Mouse (Mus musculus) heart, postnatal 0 days (tissue): ENCODE measurements around the gene Nrgn. TPM values are rescaled to one million over a fixed set of nuclear protein-coding genes. Genes with fewer than 3 reads are reported as not detected.

Experiments
- ATAC-seq: fragments of 200-750 bp; cut with Nextera tagmentation; 2 replicates; pipeline ENCODE4 v1.8.0; 2017; ENCODE audit warnings: low read depth, moderate number of reproducible peaks, moderate library complexity; ENCODE audit not compliant: insufficient read depth
- DNase-seq: peaks from one replicate; pipeline ENCODE4 v3.0.0-alpha.2; 2016; ENCODE audit warnings: low spot score
- H3K27ac ChIP-seq: fragments of 300-500 bp; sonication (generic); 2 replicates; pipeline ENCODE4 v1.5.1; 2014; ENCODE audit warnings: low read depth, mild to moderate bottlenecking
- H3K27me3 ChIP-seq: fragments of 300-500 bp; sonication (generic); 2 replicates; pipeline ENCODE4 v1.6.1; 2014; ENCODE audit warnings: low read length, mixed read lengths; ENCODE audit not compliant: control insufficient read depth, insufficient read depth
- H3K36me3 ChIP-seq: fragments of 300-500 bp; sonication (generic); replicated peaks from 2 replicates; pipeline ENCODE4 v1.6.1; 2014; ENCODE audit warnings: low read length, mixed read lengths; ENCODE audit not compliant: control insufficient read depth, insufficient read depth
- H3K4me1 ChIP-seq: fragments of 300-500 bp; sonication (generic); 2 replicates; pipeline ENCODE4 v1.6.1; 2014; ENCODE audit warnings: antibody characterized with exemption; ENCODE audit not compliant: control insufficient read depth, insufficient read depth
- H3K4me2 ChIP-seq: fragments of 300-500 bp; sonication (generic); 2 replicates; pipeline ENCODE4 v1.6.1; 2014; ENCODE audit warnings: low read depth, mild to moderate bottlenecking, low read length, moderate library complexity
- H3K4me3 ChIP-seq: fragments of 300-500 bp; sonication (generic); 2 replicates; pipeline ENCODE4 v1.5.1; 2014; ENCODE audit warnings: low read depth, low read length
- H3K9ac ChIP-seq: fragments of 300-500 bp; sonication (generic); replicated peaks from 2 replicates; pipeline ENCODE4 v1.6.1; 2014; ENCODE audit warnings: low read depth, low read length, mixed read lengths
- H3K9me3 ChIP-seq: fragments of 300-500 bp; sonication (generic); replicated peaks from 2 replicates; pipeline ENCODE4 v1.6.1; 2016; ENCODE audit warnings: low read length; ENCODE audit not compliant: control insufficient read depth
- CTCF ChIP-seq: IDR thresholded peaks from 2 replicates; pipeline ENCODE4 v1.5.1; 2016; ENCODE audit warnings: antibody characterized with exemption, control low read depth, low read depth
- EP300 ChIP-seq: IDR thresholded peaks from 2 replicates; pipeline ENCODE4 v1.6.1; 2016; ENCODE audit warnings: antibody characterized with exemption, low read depth
- WGBS: fragments of 180-500 bp; shearing (Covaris S2); extraction: QIAGEN DNeasy Blood & Tissue Kit; methylation state at CpG from one replicate; pipeline ENCODE4 v1.1.7; 2014; 5-methylcytosine and 5-hydroxymethylcytosine counted together
- polyA plus RNA-seq: library from polyadenylated mRNA; unstranded; fragments of >200 nt; fragmentation: Nextera tagmentation; extraction: Ambion mirVana; gene quantifications from 2 replicates; pipeline ENCODE4 v1.2.1, GENCODE M21; 2015
- total RNA-seq: library from RNA; depleted of rRNA; stranded (reverse); fragments of >200 nt; gene quantifications from 2 replicates; pipeline ENCODE4 v1.2.3, GENCODE M21; 2014; ENCODE audit warnings: low replicate concordance; rRNA removed

Nrgn gene
- total and polyA plus RNA-seq, 2 experiments from 2014 or later: 2.0 TPM; not detected in 1

- TF ChIP-seq CTCF (no peak), EP300 (no peak)
- H3K36me3 ChIP-seq: no peaks in the 10 kb centered on the region
- no peak for ATAC-seq
- 90% methylated on average over 1 of the region's 1 CpGs for WGBS
- no peak overlapping the region for H3K27ac ChIP-seq
- no peak overlapping the region for H3K4me3 ChIP-seq
- H3K4me1 ChIP-seq: no peaks in the 10 kb centered on the region
- no peaks in the 10 kb centered on the region for H3K9me3 ChIP-seq
- no peak for DNase-seq
- H3K27me3 ChIP-seq: no peaks in the 10 kb centered on the region
- H3K4me2 ChIP-seq: no peak overlapping the region
- no peak overlapping the region for H3K9ac ChIP-seq
Measured at GRCm38 (mm10) chr9:37506023-37506422, 46.7 kb downstream of the Nrgn start.

- H3K4me3 ChIP-seq: no peak overlapping the region
- TF ChIP-seq EP300 (no peak), CTCF (no peak)
- H3K4me2 ChIP-seq: no peak overlapping the region
- H3K27me3 ChIP-seq: no peaks in the 10 kb centered on the region
- no peaks in the 10 kb centered on the region for H3K36me3 ChIP-seq
- no peak for DNase-seq
- H3K9me3 ChIP-seq: no peaks in the 10 kb centered on the region
- no peak for ATAC-seq
- no peaks in the 10 kb centered on the region for H3K4me1 ChIP-seq
- H3K9ac ChIP-seq: no peak overlapping the region
- no peak overlapping the region for H3K27ac ChIP-seq
Measured at GRCm38 (mm10) chr9:37504348-37504747, 48.4 kb downstream of the Nrgn start.

- H3K4me1 ChIP-seq: no peaks in the 10 kb centered on the region
- TF ChIP-seq EP300: no peak
- no peak for TF ChIP-seq CTCF
- H3K9ac ChIP-seq: no peak overlapping the region
- H3K4me3 ChIP-seq: no peak overlapping the region
- H3K4me2 ChIP-seq: no peak overlapping the region
- no peak for ATAC-seq
- 94% methylated on average over 1 of the region's 1 CpGs for WGBS
- no peaks in the 10 kb centered on the region for H3K9me3 ChIP-seq
- H3K36me3 ChIP-seq: 0 out of 2 replicates have a peak, but pooled peaks cover 1% of the 10 kb centered on the region
- no peaks in the 10 kb centered on the region for H3K27me3 ChIP-seq
- no peak overlapping the region for H3K27ac ChIP-seq
- no peak for DNase-seq
Measured at GRCm38 (mm10) chr9:37501170-37501569, 51.5 kb downstream of the Nrgn start.

- Histone ChIP-seq H3K27ac (no peak overlapping the region), H3K4me1 (no peaks in the 10 kb centered on the region), H3K36me3 (0 out of 2 replicates have a peak, but pooled peaks cover 7% of the 10 kb centered on the region), H3K4me3 (no peak overlapping the region), H3K9ac (no peak overlapping the region), H3K9me3 (no peaks in the 10 kb centered on the region), H3K4me2 (no peak overlapping the region), H3K27me3 (no peaks in the 10 kb centered on the region)
- ATAC-seq (no peak), DNase-seq (no peak)
- TF ChIP-seq EP300: no peak
- TF ChIP-seq CTCF: no peak
- 70% methylated on average over 3 of the region's 3 CpGs for WGBS
Measured at GRCm38 (mm10) chr9:37500201-37500600, 52.5 kb downstream of the Nrgn start.

- no peaks in the 10 kb centered on the region for H3K4me1 ChIP-seq
- no peak overlapping the region for H3K27ac ChIP-seq
- no peaks in the 10 kb centered on the region for H3K9me3 ChIP-seq
- H3K4me3 ChIP-seq: no peak overlapping the region
- no peak overlapping the region for H3K9ac ChIP-seq
- no peak for ATAC-seq
- DNase-seq: no peak
- H3K4me2 ChIP-seq: no peak overlapping the region
- 0 out of 2 replicates have a peak, but pooled peaks cover 7% of the 10 kb centered on the region for H3K36me3 ChIP-seq
- no peaks in the 10 kb centered on the region for H3K27me3 ChIP-seq
- TF ChIP-seq CTCF (no peak), EP300 (no peak)
Measured at GRCm38 (mm10) chr9:37496325-37496724, 56.4 kb downstream of the Nrgn start.

- no peak overlapping the region for H3K27ac ChIP-seq
- DNase-seq (no peak), ATAC-seq (no peak)
- H3K36me3 ChIP-seq: 0 out of 2 replicates have a peak, but pooled peaks cover 7% of the 10 kb centered on the region
- no peaks in the 10 kb centered on the region for H3K9me3 ChIP-seq
- no peaks in the 10 kb centered on the region for H3K27me3 ChIP-seq
- H3K4me1 ChIP-seq: peaks cover under 1% of the 10 kb centered on the region; the same call in 1 of the 2 replicates
- no peak overlapping the region for H3K4me2 ChIP-seq
- WGBS: 63% methylated on average over 3 of the region's 3 CpGs
- TF ChIP-seq CTCF: no peak
- TF ChIP-seq EP300: no peak
- H3K9ac ChIP-seq: no peak overlapping the region
- H3K4me3 ChIP-seq: no peak overlapping the region
Measured at GRCm38 (mm10) chr9:37495761-37496160, 56.9 kb downstream of the Nrgn start.

Other genes starting within 250 kb of the Nrgn start
- 0.99 and 4.4 TPM in 2 replicates for gene Ccdc15, start 204.5 kb downstream of the Nrgn start, total RNA-seq
- gene Ccdc15, start 204.5 kb downstream of the Nrgn start, polyA plus RNA-seq: 2.5 and 2.7 TPM in 2 replicates
- gene Hepacam, start 185.6 kb downstream of the Nrgn start, total RNA-seq: 0.04 TPM in 1 of 2 replicates, not detected in the other
- gene Hepacam, start 185.6 kb downstream of the Nrgn start, polyA plus RNA-seq: 0.03 and 0.10 TPM in 2 replicates
- gene Robo4, start 151.0 kb downstream of the Nrgn start, total RNA-seq: 29.5 and 44.2 TPM in 2 replicates
- gene Robo4, start 151.0 kb downstream of the Nrgn start, polyA plus RNA-seq: 10.2 and 12.4 TPM in 2 replicates
- gene Robo3, start 119.7 kb downstream of the Nrgn start, total RNA-seq: not detected in 2 replicates
- gene Robo3, start 119.7 kb downstream of the Nrgn start, polyA plus RNA-seq: 0.12 and 0.18 TPM in 2 replicates
- 3.8 and 5.3 TPM in 2 replicates for gene Msantd2, start 63.6 kb downstream of the Nrgn start, total RNA-seq
- gene Msantd2, start 63.6 kb downstream of the Nrgn start, polyA plus RNA-seq: 5.8 and 6.4 TPM in 2 replicates
- gene Esam, start 24.8 kb downstream of the Nrgn start, total RNA-seq: 115 and 117 TPM in 2 replicates
- gene Esam, start 24.8 kb downstream of the Nrgn start, polyA plus RNA-seq: 82.6 and 83.4 TPM in 2 replicates
- gene Vsig2, start 13.6 kb downstream of the Nrgn start, total RNA-seq: 17.2 TPM in 1 of 2 replicates, not detected in the other
- 1.4 and 1.5 TPM in 2 replicates for gene Vsig2, start 13.6 kb downstream of the Nrgn start, polyA plus RNA-seq
- gene Siae, start 2.8 kb upstream of the Nrgn start, total RNA-seq: 5.4 and 5.8 TPM in 2 replicates
- 6.4 and 9.3 TPM in 2 replicates for gene Siae, start 2.8 kb upstream of the Nrgn start, polyA plus RNA-seq
- gene Spa17, start 60.8 kb upstream of the Nrgn start, total RNA-seq: 13.8 TPM in 1 of 2 replicates, not detected in the other
- 14.0 and 15.7 TPM in 2 replicates for gene Spa17, start 60.8 kb upstream of the Nrgn start, polyA plus RNA-seq
- 73.3 and 86.2 TPM in 2 replicates for gene Tbrg1, start 104.4 kb upstream of the Nrgn start, total RNA-seq
- gene Tbrg1, start 104.4 kb upstream of the Nrgn start, polyA plus RNA-seq: 78.3 and 80.5 TPM in 2 replicates
- not detected in 2 replicates for gene Panx3, start 116.3 kb upstream of the Nrgn start, total RNA-seq
- gene Panx3, start 116.3 kb upstream of the Nrgn start, polyA plus RNA-seq: not detected in 2 replicates
- gene Olfr160, start 163.3 kb upstream of the Nrgn start, total RNA-seq: not detected in 2 replicates
- gene Olfr160, start 163.3 kb upstream of the Nrgn start, polyA plus RNA-seq: not detected in 2 replicates
- not detected in 2 replicates for gene Olfr874, start 192.2 kb upstream of the Nrgn start, total RNA-seq
- not detected in 2 replicates for gene Olfr874, start 192.2 kb upstream of the Nrgn start, polyA plus RNA-seq
- gene Olfr875, start 219.0 kb upstream of the Nrgn start, total RNA-seq: not detected in 2 replicates
- gene Olfr875, start 219.0 kb upstream of the Nrgn start, polyA plus RNA-seq: not detected in 2 replicates